Mouse (Mus musculus) gastrocnemius, adult 18-20 months (tissue): ENCODE measurements at regions not wholly inside any gene's neighbourhood (a gene's known extent, or its start where the extent isn't known, plus 50 kb on each side); places are given as distances from the start of the nearest gene placed in this dataset.

Source experiments
- DNase-seq: peaks from one replicate; pipeline ENCODE4 v3.0.0; 2021; ENCODE audit warnings: low spot score

GRCm38 (mm10) chrX:11961350-11961749 is 198.8 kb downstream of the Bcor start:
- DNase-seq: no peak

GRCm38 (mm10) chrX:11964428-11964827 is 195.7 kb downstream of the Bcor start:
- DNase-seq: no peak

GRCm38 (mm10) chrX:11978679-11979078 is 181.5 kb downstream of the Bcor start:
- no peak for DNase-seq

GRCm38 (mm10) chrX:11983276-11983675 is 176.9 kb downstream of the Bcor start:
- DNase-seq: no peak
